Mouse (Mus musculus): ENCODE measurements around the gene Ralgapa1. TPM values are rescaled to one million over a fixed set of nuclear protein-coding genes. Genes with fewer than 3 reads are reported as not detected.
"Not testable (repeated sequence)": the region's sequence is repeated elsewhere in the genome, so short reads cannot be mapped to it uniquely, and the experiment has no call there.

Ralgapa1 gene
- total RNA-seq, 2 experiments from 2014 or later = 122 to 125 TPM

- intact Hi-C loops (cut with DNase I) = no loop called here
- DNase-seq (ENCODE audit: low spot score in 2 of 2) = no peak
Observed at GRCm38 (mm10) chr12:55816488-55816887, 4.5 kb downstream of the Ralgapa1 start.

GRCm38 (mm10) chr12:55805035-55805434, 15.9 kb downstream of the Ralgapa1 start:
- DNase-seq (ENCODE audit: low spot score in 2 of 2) = peak in 1 of 2 experiments; percentile 31
- intact Hi-C loops (cut with DNase I) = no loop called here

GRCm38 (mm10) chr12:55801131-55801530, 19.8 kb downstream of the Ralgapa1 start:
- DNase-seq (ENCODE audit: low spot score in 2 of 2) = no peak

GRCm38 (mm10) chr12:55800144-55800543, 20.8 kb downstream of the Ralgapa1 start:
- no peak for DNase-seq (ENCODE audit: low spot score in 2 of 2)
- intact Hi-C loops (cut with DNase I) = no loop called here

More at GRCm38 (mm10) chr12:55801131-55801530, 19.8 kb downstream of the Ralgapa1 start:
- intact Hi-C loops (cut with DNase I) = no loop called here

- no peak for DNase-seq (ENCODE audit: low spot score in 2 of 2)
- intact Hi-C loops (cut with DNase I) = no loop called here
Observed at GRCm38 (mm10) chr12:55798745-55799144, 22.2 kb downstream of the Ralgapa1 start.

- intact Hi-C loops (cut with DNase I) = no loop called here
- no peak for DNase-seq (ENCODE audit: low spot score in 2 of 2)
Observed at GRCm38 (mm10) chr12:55797103-55797502, 23.9 kb downstream of the Ralgapa1 start.

- intact Hi-C loops (cut with DNase I) = loop anchor here (5.0 kb wide), 1 partner anchor 38 kb away; no protein-coding TSS in a partner anchor
- not testable (repeated sequence) for DNase-seq (ENCODE audit: low spot score in 2 of 2)
Observed at GRCm38 (mm10) chr12:55794485-55794884, 26.5 kb downstream of the Ralgapa1 start.

GRCm38 (mm10) chr12:55785252-55785651, 35.7 kb downstream of the Ralgapa1 start:
- no peak for DNase-seq (ENCODE audit: low spot score in 2 of 2)
- intact Hi-C loops (cut with DNase I) = no loop called here

- DNase-seq (ENCODE audit: low spot score in 2 of 2) = no peak
- intact Hi-C loops (cut with DNase I) = no loop called here
Observed at GRCm38 (mm10) chr12:55782662-55783061, 38.3 kb downstream of the Ralgapa1 start.

- intact Hi-C loops (cut with DNase I) = loop anchor here (1.0 kb wide), 1 partner anchor 53 kb away; no protein-coding TSS in a partner anchor
- peak in 1 of 2 experiments; percentile 23 for DNase-seq (ENCODE audit: low spot score in 2 of 2)
Observed at GRCm38 (mm10) chr12:55778301-55778700, 42.7 kb downstream of the Ralgapa1 start.

- intact Hi-C loops (cut with DNase I) = no loop called here
- no peak for DNase-seq (ENCODE audit: low spot score in 2 of 2)
Observed at GRCm38 (mm10) chr12:55777356-55777755, 43.6 kb downstream of the Ralgapa1 start.

- intact Hi-C loops (cut with DNase I) = no loop called here
- DNase-seq (ENCODE audit: low spot score in 2 of 2) = no peak
Observed at GRCm38 (mm10) chr12:55774316-55774715, 46.7 kb downstream of the Ralgapa1 start.

- DNase-seq (ENCODE audit: low spot score in 2 of 2) = peak in 1 of 2 experiments; percentile 17
- intact Hi-C loops (cut with DNase I) = loop anchor here (5.0 kb wide), 1 partner anchor 112 kb away; no protein-coding TSS in a partner anchor
Observed at GRCm38 (mm10) chr12:55720319-55720718, 100.6 kb downstream of the Ralgapa1 start.

- DNase-seq (ENCODE audit: low spot score in 2 of 2) = no peak
- intact Hi-C loops (cut with DNase I) = no loop called here
Observed at GRCm38 (mm10) chr12:55705881-55706280, 115.1 kb downstream of the Ralgapa1 start.

- intact Hi-C loops (cut with DNase I) = loop anchor here (10.0 kb wide), 1 partner anchor 152 kb away; no protein-coding TSS in a partner anchor
- DNase-seq (ENCODE audit: low spot score in 2 of 2) = peak; percentile 28 to 58
Observed at GRCm38 (mm10) chr12:55666699-55667098, 154.3 kb downstream of the Ralgapa1 start.

GRCm38 (mm10) chr12:55663194-55663593, 157.8 kb downstream of the Ralgapa1 start:
- intact Hi-C loops (cut with DNase I) = loop anchor here (10.0 kb wide), 1 partner anchor 148 kb away; no protein-coding TSS in a partner anchor
- not testable (repeated sequence) for DNase-seq (ENCODE audit: low spot score in 2 of 2)

- DNase-seq (ENCODE audit: low spot score in 2 of 2) = no peak
- intact Hi-C loops (cut with DNase I) = no loop called here
Observed at GRCm38 (mm10) chr12:55648011-55648525, 172.9 kb downstream of the Ralgapa1 start.

GRCm38 (mm10) chr12:55626711-55627110, 194.3 kb downstream of the Ralgapa1 start:
- no peak for DNase-seq (ENCODE audit: low spot score in 2 of 2)

GRCm38 (mm10) chr12:55623254-55623653, 197.7 kb downstream of the Ralgapa1 start:
- DNase-seq (ENCODE audit: low spot score in 2 of 2) = no peak
- intact Hi-C loops (cut with DNase I) = no loop called here

More at GRCm38 (mm10) chr12:55626711-55627110, 194.3 kb downstream of the Ralgapa1 start:
- intact Hi-C loops (cut with DNase I) = no loop called here

GRCm38 (mm10) chr12:55622615-55623245, 198.2 kb downstream of the Ralgapa1 start:
- no peak for DNase-seq (ENCODE audit: low spot score in 2 of 2)
- intact Hi-C loops (cut with DNase I) = no loop called here

GRCm38 (mm10) chr12:55620321-55620720, 200.6 kb downstream of the Ralgapa1 start:
- intact Hi-C loops (cut with DNase I) = no loop called here
- DNase-seq (ENCODE audit: low spot score in 2 of 2) = no peak

Measured in left cerebral cortex, postnatal 25 days (tissue).